Mouse (Mus musculus) c-Kit-positive CD71-positive TER-119-negative erythroid progenitor cells, embryonic 14.5 days (primary cell): Measurements from ENCODE around the gene Cacna1d.

Source experiments
- DNase-seq: peaks from one replicate; pipeline ENCODE4 v3.0.0-alpha.2; 2013; ENCODE audit warnings: low read depth

The Cacna1d gene

DNA sequence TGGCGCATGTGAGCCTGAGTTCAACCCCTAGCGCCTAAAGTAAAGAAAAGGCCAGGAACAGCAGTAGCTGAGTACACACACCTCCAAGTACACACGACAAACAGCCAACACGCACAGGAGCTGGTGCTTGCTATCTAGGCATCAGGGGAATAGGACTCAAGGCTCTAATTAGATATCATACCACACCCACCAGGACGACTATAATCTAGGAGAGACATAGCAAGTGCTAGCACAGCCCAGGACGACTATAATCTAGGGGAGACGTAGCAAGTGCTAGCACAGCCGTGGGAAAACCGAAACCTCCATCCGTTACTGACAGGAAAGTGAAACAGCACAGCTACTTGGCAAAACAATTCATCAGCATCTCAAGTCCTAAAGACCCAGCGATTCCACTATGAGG lies 162.1 kb downstream of the Cacna1d start:
- DNase-seq, result no peak

DNA sequence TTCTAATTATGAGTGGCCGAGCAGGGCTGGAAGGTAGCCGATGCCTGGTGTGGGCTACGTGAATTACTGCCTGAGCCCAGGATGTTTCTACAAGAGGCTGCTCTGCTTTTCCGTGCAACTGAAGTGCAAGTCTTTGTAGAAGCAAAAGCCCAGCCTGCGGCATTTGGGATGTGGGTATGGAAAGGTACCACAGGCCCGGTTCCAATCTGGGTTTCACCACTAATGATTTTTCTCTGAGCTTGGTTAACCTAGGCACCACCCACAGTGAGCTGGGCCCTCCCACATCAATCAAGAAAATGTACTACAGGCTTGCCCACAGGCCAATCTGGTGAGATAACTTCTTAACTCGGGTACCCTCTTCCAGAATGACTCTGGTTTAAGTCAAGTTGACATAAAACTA lies 163.8 kb downstream of the Cacna1d start:
- no peak for DNase-seq

DNA sequence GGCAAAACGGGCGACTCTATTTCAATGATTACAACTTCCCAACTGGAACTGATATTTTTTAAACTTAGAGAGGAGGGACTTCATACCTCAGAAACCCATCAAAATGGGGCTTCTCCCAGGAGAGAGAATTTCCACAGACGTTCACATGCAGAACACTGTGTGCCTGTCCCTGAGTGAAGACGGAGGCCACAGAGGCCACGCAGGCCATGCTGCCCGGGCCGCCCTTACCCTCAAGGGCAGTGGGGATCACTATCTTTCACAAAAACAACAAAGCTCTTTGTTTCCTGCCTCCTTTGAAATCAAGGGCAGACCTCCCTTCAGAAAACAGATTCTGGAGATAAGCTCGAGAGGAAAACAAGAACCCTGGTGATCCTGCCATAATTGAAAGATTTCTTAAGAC lies 164.2 kb downstream of the Cacna1d start:
- DNase-seq, result no peak

DNA sequence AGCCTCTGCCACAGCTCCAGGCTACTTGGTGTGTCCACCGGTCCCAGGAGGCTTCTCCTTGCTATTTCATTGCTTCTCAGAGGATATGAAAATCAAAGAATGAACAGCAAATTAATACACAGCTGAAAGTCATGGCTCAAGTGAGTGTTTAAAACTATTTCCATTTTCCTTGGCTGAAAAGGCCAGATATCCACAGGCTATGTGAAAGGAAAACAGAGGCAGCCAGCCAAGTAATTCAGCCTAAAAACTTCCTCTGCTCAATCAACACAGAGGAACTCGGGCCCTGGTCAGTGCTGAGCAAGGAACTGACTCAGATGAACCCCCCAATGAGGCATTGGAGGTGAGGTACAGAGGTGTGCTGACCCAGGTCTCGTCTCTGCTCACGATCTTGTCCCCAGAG lies 165.0 kb downstream of the Cacna1d start:
- DNase-seq, result no peak

DNA sequence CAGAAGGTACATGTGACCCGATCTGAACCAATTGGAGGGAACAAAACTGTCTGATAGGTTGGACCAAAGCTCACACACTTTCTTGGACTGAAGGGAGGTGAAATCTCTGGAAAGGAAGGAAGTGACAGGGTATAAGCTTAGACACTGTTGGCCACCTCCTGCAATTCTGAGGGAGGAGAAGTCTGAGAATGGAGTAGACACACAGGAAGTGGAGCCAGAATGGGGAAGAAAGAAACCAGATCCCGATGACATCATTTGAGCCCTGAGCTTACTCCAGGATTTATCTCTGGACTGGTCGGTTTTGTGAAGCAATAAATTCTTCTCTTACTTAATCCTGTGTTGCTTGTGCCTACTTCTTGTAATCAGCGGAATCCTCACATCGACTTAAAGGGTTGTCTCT lies 166.3 kb downstream of the Cacna1d start:
- DNase-seq, result no peak

DNA sequence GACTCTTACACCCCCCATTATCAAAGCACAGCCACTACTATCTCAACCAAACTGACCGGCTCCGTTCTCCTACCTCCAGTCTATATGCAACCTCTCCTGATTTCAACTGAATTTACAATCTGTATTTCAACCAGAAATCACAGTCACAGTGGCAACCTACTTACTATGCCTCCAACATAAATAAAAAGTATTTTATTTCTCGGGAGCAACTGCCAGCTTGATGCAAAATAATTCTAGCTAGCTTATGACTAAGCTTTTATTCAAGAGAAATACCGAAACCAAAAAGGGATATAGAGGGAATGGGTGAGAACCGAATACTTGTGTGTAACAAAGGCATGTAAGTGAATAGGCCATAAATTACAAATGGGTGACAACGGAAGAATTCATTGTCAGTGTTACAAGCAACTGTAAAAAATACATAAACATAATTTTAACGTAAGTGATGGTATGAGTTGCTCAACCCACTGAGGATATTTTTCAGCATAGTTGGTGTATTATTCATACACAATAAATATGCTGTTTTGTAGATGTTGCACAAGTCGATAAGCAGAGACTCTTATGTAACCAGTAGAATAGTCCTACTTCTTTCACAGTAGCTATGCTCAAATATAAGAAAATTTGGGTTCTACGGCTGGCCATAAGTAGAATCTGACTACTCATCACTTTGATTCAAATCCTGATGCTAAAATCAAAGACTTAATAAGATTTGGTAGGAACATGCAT lies 172.4 kb downstream of the Cacna1d start:
- DNase-seq, result no peak

DNA sequence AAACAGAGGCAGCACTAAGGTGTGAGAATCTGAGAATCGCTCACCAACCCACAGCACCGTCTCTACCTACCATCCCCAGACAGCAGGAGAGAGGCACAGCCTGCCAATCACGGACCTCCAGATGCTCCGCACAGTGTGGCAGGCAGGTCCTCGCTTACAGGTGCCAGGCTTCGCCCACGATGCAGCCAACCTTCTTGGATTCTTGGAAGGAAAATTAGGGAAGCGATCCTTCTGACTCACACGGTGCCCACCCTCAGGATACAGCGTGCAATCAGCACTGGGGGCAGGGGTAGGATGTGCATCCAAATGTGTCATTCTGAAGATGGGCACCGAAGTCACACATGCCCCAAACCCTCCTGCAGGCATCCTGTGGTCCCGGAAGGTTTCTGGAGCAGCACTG lies 173.0 kb downstream of the Cacna1d start:
- no peak for DNase-seq

DNA sequence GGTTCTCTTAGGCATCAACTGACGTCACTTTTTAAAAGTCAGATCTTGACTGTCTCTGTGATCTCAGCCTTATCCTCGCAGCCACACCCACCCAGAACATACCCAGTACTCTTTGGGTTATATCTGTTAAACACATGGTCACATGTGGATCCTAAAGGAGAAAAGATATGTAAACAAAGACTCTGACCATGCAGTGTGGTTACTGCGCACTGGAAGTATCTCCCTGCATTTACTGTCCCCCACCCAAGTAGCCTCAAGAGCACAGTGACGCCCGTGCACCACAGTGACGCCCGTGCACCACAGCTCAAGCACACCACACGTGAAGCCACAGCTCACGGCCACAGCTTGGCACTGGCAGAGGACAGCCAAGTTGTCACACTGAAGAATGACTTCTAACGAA lies 173.6 kb downstream of the Cacna1d start:
- DNase-seq, result no peak

DNA sequence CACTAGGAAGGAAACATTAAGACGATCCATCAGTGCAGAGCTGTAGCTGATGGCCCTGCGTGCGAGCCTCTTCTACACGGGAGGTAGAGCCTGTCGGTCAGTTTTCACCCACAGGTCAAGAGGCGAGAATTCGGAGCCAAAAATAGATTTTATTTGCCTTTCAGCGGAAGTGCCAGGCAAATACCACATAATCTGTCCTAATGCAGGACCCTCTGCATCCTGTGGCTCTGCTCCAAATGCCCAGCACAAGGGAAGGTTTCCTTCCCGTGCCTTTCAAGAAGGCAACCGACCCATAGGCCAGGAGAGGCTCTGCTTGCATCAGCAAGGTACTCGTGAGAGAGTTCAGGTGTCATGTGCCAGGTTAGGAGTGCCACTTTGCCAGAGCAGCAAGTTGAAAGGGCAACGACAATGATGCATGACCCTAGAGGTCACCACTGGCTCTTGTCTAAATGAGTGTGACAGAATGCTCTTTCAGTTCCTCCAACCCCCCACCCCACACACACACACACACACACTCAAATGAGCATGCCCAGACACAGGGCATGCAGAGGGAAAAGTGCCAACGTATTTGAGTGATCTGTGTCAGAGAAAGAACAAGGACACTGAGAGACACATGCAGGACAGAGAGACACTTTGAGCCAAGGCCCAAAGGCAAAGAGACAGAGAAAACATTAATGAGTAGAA lies 179.9 kb downstream of the Cacna1d start:
- DNase-seq, result no peak

DNA sequence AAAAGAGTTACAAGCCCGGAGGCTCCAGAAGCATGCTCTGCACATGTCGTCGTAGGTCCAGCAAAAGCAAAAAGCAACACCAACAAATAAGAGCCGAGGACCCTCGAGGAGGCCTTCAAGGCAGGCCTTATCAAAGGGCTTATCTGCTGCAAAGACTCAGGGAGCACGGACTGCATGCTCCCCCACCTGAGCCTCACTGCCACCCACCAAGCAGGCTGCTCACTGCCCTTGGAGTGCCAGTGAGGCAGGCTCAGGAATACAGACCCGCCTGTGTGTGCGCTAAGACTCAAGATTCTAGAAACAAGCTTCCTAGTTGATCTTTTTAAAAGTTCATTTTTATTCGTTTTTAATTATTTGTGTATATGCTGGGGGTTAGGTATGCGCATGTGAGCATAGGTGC lies 181.0 kb downstream of the Cacna1d start:
- DNase-seq, result no peak

DNA sequence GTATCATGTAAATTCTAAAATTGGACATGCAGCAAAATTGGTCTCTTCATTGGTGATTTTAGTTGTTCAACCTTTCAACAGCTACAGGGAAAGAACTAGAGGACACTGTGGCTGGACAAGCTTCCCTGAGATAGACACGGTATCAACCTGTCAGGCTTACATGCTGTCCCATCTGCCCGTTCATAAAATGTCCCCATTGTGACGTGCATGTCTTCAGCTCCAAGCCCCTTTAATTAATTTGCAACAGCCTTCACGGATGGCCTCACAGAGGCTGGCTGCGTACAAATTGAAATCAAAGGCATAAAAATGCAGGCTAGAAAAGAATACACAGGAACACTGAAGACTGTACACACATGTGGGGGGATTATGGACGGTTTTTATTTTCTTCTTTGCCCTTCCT lies 185.0 kb downstream of the Cacna1d start:
- no peak for DNase-seq

DNA sequence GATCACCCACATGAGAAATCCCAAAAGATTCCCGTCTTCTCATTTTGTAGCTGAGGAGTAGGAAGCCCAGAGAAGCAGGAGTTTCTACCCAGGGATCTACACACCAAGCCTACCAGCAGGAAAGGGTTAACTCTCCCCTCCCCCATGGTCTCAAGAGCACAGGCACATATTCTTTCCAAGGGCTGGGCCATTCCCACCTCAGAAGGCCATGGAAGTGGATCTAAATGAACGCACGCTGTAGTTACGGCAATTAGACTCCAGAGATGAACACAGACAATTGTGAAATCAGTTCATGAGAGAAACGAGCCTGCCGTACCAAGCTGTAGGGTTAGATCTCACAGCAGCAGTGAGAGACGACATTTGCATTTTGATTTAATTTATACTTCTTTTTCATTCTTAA lies 191.3 kb downstream of the Cacna1d start:
- DNase-seq, result no peak

DNA sequence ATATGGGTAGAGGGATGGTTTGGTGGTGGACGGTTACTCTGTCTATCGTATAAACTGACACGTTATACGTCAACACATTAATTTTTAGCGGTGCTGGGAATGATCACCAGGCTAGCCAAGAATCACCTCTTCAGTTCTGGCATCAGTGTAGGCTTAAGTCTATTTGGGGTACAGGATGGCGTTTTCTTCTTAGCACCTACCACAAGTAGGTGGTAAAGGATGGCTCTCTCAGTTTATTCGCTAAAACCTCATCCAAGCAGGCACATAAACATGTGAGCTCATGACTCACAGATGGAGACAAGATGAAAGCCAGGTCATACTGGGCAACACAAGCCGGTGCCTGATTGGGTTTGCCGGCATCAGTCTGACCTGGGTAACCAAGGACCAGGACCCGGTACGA lies 193.8 kb downstream of the Cacna1d start:
- no peak for DNase-seq

DNA sequence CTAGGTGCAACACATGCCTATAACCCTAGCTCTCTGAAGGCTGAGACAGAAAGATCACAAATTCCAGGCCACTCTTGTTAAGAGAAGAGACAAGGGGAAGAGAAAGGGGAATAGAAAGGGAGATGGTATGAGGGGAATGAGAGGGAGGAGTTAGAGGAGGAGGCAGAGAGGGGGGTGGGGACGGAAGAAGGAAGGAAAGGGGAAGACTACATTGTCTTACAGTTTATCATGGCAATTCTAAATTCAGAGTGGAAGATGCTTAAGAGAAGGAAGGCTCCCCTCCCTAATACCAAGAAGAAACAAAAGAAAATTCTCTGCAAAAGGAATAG lies 199.2 kb downstream of the Cacna1d start:
- DNase-seq, result no peak

DNA sequence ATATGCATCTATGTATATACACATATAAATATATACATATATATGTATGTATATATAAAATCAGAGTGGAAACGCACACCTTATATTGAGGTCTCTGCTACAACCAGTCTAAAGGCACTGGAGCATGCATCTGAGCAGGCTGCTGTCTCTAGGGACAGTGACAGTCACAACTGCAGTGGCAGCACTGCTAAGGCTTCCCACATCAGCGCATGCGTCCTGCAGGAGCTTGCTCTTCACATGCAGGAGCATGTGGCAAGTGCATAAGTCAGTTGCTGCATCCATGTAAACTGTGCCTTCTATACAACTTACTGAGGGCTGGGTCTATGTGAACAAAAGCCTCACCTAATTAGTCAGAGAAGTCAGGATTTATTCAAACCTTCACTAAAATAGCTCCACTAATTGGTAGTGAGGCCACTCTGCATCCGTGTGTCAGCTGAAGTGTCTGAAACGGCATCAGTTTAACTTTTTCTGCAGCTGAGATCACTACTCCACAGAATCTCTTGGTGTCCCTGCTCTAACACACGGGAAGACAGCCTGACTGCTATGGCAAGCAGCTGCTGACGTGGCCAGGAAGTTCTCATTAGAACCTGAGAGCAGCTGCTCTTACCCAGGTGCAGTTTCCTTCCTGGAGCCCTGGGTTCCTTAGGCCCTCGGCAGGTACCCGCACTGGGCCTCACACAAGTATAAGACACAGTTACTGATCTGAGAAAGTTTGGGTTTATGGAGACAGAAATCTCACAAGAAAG lies 199.7 kb downstream of the Cacna1d start:
- DNase-seq, result no peak

DNA sequence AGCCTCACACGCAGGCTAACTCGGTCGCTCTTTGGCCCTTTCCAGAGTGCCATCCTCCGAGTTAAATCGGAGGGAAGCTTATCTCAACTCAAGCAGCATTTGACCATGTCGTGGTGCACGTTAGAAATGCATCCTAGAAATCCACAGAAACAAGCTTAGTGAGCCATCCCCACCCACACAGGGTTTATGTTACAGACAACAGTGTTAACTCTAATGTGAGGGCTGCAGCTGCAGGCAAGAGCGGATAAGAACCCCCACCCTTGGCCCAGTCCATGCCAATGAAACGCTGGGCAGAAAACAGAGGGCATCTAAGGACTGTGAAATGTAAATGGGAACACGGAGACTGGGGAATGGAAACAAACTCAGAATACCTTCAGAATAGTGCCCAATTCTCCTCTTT lies 206.8 kb downstream of the Cacna1d start:
- DNase-seq, result no peak

DNA sequence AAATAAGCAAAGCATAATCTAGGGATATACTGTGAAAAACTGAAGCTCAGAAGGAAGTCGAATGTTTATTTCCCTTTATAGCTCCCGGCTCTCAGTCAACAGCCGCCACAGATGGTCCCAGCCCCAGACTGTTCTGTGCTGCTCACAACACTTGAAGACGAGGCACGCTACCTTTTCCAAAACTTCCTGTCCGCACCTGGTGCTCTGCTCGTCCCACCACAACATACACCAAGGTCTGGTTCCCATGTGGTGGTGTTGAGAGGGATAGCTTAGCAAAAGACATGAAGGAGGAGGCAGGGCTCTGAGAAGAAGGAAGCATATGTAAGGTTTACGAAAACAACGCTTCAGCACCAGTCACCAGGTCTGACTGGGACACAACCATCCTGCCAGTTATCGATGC lies 207.2 kb downstream of the Cacna1d start:
- DNase-seq, result no peak

DNA sequence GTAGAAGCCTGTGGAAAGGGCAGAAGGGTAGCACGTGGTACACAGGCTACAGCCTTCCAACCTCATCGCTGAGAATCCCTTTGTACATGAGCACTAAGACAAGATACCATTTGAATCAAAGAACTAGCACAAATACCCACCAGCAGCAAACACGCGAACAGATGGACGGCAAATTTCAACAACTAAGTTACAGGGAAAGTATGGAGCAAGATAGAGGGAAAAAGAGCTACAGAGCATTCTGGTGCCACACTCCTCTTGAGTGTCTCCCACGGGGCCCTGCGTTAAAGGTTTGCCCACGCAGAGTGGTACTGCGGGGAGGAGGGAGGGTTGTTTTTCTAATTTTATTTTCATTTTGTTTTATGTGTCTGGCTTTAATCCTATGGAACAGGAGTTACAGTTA lies 215.7 kb downstream of the Cacna1d start:
- DNase-seq, result no peak

DNA sequence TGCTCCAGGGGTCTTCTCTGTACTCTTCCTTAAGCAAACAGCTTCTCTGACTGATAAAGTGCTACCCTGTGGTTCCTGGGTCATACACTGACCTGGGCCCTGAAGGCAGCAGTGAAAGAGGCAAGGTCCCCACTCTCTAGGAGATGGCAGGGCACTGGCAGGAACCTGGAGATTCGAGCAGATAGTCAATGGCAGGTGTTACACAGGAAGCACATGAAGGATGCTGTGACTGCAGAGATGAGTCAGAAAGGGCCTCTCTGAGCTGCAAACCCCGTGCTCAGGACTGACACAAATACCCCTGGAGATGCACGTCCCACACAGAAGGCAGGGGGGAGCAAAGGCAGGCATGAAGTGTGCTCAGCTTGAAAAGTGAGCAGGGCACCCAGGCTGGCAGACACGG lies 218.3 kb downstream of the Cacna1d start:
- no peak for DNase-seq

DNA sequence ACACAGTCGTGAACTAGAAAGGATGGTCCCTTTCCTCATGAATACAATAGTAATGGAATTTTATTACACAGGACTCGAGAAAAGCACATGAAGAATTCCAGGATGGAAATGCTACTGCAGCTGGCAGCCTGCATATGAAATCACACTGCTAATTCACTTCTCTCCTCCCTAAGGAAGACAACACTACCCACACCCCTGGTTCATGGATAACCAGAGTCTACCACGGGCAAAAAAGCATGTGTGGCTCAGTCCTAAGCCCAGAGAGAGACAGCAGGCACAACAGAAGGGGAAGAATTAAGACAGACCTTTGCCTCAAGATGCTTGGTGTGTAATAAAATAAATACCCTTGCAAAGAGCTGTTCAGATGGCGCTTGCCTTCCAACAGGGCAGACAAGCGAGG lies 218.7 kb downstream of the Cacna1d start:
- no peak for DNase-seq

DNA sequence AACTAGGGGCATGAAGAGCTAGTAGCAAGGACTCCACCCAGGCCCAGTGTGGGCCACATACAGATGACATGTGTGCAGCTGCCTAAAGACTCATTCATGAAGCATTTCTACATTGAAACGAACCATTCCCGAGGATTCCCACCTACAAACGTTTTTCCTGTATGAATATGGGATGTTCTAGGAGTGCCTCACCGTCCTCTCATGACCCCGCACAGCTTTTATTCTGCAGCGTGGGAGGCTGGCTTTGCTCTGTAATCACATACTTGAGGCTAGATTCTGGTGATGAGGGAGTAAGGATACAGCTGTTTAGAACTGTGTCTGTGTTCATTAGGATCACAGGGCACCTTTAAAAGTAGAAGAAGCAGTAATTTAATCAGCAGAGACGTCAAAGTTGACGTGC lies 219.4 kb downstream of the Cacna1d start:
- DNase-seq, result no peak

DNA sequence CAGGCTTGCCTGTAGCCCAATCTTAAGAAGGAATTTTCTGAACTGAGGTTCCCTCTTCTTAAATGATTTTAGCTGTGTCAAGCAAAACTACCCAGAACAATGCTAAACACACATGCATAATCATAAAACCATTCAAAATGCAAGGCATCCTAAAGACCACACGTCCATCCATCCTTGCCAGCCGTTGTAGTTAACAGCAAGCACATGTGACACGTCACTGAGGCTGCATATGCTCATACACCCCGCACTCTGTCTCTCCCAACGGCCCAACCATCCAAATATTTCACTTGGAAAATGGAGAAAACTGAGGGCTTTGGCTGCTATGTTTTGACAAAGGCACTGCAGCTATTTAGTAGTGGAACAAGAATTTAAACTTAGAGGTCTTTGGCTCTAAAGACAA lies 220.9 kb downstream of the Cacna1d start:
- DNase-seq, result no peak

DNA sequence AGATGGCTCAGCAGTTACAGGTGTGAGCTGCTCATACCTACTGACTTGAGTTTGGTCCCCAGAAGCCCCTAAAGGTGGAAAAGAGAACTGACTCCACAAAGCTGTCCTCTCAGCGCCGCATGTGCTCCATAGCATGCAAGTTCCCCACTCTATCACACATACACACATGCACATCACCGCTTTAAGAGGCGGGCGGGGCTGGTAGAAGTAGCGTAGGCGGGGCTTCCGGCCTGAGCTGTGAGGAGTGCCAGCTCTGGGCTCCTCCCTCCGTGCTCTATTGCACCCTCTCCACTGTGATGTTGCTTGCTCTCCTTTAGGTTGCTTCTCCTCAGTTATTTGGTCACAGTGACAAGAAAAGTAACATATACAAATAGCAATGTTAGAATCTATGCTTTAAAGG lies 225.5 kb downstream of the Cacna1d start:
- DNase-seq, result peak; percentile 44
